Mouse (Mus musculus): ENCODE measurements around the gene Klhdc2.

- no peak for TF ChIP-seq CTCF (IDR thresholded peaks at IDR 0.05; ENCODE audit: insufficient read depth, low read length)
- TF ChIP-seq POLR2A (IDR thresholded peaks at IDR 0.05; ENCODE audit: borderline replicate concordance, extremely low read depth, low read depth, low read length), result no peak
These were observed 34.2 kb upstream of the Klhdc2 start for GRCm38 (mm10) chr12:69262251-69262650.
